Mouse (Mus musculus) adipocyte (in vitro differentiated cells): Measurements from ENCODE around the gene 4930432M17Rik.
A peak's percentile ranks its signal among the peaks of the same experiment; 100 is the strongest.

Experiments
- DNase-seq: peaks from one replicate; pipeline ENCODE4 v3.0.0-alpha.2; 2016; ENCODE audit warnings: low spot score

The 4930432M17Rik gene

DNA sequence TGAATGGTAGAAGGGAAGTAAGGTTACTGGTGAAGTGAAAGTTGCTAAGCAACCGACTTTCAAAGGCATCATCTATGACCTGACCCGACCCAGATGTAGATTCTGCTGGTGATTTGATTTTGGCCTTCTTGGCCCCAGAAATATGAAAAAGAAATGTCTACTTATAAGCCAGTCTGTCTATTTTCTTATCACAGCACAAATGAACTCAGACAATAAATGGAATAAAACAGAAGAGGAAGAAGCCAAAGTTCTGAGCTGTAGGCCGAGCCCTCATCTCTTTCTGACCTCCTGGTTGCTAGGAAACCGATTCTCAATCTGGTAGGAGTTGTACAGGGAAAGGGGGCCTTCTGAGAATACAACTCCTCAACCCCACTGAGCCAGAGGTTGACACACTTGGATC lies at the start of gene 4930432M17Rik:
Gene 4930432M17Rik (plus strand): TSS at position 301 of the 400 bp plus-strand sequence.
- DNase-seq = no peak

DNA sequence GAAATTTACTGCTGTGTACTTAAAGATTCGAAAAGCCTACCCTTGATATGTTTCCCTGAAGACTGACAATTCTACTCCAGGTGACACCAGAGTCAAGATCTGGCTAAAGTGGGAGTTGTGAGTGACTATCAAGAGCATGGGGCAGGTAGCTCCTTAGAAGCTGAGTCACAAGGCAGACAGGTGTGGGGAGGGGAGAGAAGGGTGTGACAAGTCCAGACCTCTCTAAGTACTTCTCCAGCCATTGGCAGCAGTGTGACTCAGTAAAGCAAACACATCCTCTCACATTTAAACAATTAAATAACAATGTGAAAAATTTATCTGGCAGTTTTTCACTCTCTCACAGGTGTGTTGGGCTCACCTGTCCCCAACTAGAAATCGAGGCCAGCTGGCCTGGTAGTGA lies 44.9 kb upstream of the 4930432M17Rik start:
- no peak for DNase-seq

DNA sequence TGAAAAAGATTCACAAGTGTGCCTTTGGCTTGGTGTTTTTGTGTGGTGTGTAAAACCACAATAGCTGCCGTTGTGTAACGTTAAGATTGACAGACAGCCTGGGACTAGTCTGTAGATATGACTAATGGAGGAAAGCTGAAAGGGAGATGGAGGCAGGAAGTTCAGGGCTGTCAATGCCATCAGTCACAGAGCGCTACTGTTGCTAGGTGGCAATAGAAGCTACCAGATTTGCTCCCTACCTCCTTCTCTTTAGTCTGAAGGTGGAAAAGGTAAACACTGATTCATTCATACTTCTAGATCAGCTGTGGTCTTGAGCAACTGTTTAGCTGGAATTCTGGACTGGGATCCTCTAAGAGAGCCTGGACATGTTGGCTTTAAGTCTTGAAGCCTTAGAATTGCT lies 44.3 kb upstream of the 4930432M17Rik start:
- DNase-seq = no peak

GRCm38 (mm10) chr3:121628245-121628644 lies 42.3 kb upstream of the 4930432M17Rik start:
- no peak for DNase-seq

- DNase-seq = no peak
Observed at GRCm38 (mm10) chr3:121630626-121631025, 39.9 kb upstream of the 4930432M17Rik start.

- DNase-seq = no peak
Observed at GRCm38 (mm10) chr3:121634963-121635362, 35.6 kb upstream of the 4930432M17Rik start.

- DNase-seq = peak; percentile 30
Observed at GRCm38 (mm10) chr3:121635505-121635904, 35.1 kb upstream of the 4930432M17Rik start.

- DNase-seq = peak; percentile 79
Observed at GRCm38 (mm10) chr3:121636315-121636714, 34.2 kb upstream of the 4930432M17Rik start.

- DNase-seq = no peak
Observed at GRCm38 (mm10) chr3:121636748-121637147, 33.8 kb upstream of the 4930432M17Rik start.

- DNase-seq = no peak
Observed at GRCm38 (mm10) chr3:121637792-121638191, 32.8 kb upstream of the 4930432M17Rik start.

- no peak for DNase-seq
Observed at GRCm38 (mm10) chr3:121638241-121638640, 32.3 kb upstream of the 4930432M17Rik start.

DNA sequence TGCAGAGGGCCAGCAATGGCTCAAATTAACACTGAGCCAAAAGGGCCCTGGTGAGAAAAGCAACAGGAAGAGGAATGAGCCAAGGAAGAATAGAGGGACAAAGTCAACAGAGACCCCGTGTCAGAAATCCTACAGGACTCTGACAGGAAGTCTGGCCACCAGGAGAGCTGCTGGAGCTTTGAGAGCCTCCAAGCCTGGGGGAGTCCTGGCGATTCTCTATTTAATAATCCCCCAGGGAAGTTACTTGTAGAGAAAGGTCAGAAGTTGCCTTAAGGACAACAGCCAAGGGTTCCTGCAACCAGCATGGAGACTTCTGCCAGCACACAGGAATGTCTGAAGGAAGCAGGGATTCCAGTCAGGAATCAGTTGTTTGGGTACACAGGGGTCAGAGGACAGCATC lies 30.0 kb upstream of the 4930432M17Rik start:
- peak; percentile 61 for DNase-seq

DNA sequence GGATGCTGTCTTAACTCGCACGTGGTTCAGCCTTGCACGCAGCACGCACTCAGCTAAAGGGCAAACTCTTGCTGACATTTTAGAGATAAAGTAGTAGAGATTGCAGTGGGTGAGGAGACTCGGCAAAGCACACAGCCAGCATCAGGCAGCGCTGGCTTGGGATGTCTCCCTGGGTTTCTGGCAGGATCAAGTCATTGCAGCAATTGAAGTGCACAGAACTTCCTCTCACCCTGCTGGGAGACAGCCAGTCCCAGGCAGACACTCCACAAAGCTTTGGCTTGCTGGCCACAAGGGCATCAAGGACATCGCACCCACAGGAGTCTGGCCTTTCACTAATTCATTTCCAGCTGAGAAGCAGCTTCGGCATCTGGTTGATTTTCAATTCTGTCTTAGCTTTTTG lies 27.3 kb upstream of the 4930432M17Rik start:
- DNase-seq = peak; percentile 79

- DNase-seq = peak; percentile 59
Observed at GRCm38 (mm10) chr3:121645447-121645846, 25.1 kb upstream of the 4930432M17Rik start.

GRCm38 (mm10) chr3:121646364-121647048 lies 24.1 kb upstream of the 4930432M17Rik start:
- DNase-seq = no peak

DNA sequence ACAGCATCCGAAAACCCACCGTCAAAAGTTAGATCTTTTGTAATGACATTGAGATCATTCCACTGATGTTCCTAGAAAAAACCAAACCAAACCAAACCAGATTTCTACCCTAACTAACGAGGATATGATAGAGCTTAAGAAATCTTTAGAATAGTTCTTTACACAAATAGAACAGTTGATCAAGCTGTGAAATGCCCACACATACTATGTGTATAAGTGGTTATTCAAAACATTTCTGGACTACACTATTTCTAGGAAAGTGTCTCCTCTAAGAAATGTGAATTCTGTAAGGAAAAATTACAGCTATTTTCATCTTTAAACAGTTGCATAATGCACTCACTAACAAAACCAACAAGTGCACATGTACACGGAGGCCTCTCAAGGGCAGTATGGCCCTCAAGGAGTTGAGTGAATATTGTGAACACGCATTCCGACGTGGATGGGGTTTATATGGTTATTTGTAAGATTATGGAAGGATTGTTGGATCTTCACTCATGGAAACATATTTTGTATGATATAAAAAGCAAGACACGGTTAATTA lies 22.3 kb upstream of the 4930432M17Rik start:
- no peak for DNase-seq

DNA sequence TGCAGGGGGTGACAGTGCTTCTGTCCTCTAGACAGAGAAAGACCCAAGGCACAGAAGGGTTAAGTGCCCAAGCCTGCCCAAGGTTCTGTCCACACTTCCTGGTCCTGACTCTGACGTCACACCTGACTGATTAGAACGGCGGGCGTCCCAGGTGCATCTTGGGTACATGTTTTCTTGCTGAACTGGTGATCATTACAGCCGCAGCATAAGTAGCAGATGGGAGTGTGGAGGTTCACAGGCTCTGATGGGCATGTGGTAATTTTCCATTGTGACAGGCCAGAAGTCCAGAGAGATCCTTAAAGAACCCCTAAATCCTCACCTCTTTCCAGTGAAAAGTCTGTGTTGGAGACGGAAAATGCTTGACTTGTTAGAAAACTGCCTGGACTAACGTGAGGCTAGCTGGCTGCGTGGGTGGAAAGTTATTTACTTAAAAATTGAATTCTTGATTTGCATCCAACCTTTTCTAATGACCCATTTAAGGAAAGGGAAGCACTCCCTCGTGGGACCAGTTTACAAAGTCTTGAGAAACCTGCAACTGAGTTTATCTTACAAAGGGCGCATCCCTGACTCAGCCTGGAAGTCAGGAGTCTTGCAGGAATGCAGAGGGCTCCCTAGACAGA lies 20.4 kb upstream of the 4930432M17Rik start:
- peak; percentile 75 for DNase-seq

- no peak for DNase-seq
Observed at GRCm38 (mm10) chr3:121651710-121652109, 18.9 kb upstream of the 4930432M17Rik start.

DNA sequence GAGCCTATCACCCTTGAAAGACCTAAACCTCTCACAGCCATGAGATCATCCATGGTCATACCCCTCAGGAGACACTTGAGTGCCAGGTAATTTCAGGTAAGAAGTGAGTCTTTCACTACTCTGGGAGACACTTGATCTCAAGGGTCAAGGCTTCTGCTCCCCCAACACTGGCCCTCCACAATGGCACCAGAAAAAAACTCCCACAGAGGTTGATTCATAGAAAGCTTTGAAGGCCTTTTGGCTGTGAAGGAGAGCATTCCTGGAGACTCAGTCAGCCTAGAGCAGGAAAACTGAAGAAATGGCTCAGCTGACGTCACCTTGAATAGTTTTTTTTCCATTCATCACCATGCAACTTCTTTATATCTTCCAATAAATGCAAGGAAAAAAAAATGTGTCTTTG lies 18.4 kb upstream of the 4930432M17Rik start:
- no peak for DNase-seq

GRCm38 (mm10) chr3:121656922-121657321 lies 13.6 kb upstream of the 4930432M17Rik start:
- no peak for DNase-seq

- peak; percentile 53 for DNase-seq
Observed at GRCm38 (mm10) chr3:121662705-121663469, 7.7 kb upstream of the 4930432M17Rik start.

GRCm38 (mm10) chr3:121663470-121663847 lies 7.1 kb upstream of the 4930432M17Rik start:
- no peak for DNase-seq
